Mouse (Mus musculus): ENCODE measurements at regions not wholly inside any gene's neighbourhood (a gene's known extent, or its start where the extent isn't known, plus 50 kb on each side); places are given as distances from the start of the nearest gene placed in this dataset.

- intact Hi-C loops (cut with DNase I): no loop called here
- DNase-seq (ENCODE audit: low spot score in 2 of 2): no peak
Measured at GRCm38 (mm10) chr5:119186611-119187010, 483.9 kb upstream of the Tbx3 start.

- intact Hi-C loops (cut with DNase I): no loop called here
- no peak for DNase-seq (ENCODE audit: low spot score in 2 of 2)
Measured at GRCm38 (mm10) chr5:119188476-119188875, 482.0 kb upstream of the Tbx3 start.

- intact Hi-C loops (cut with DNase I): no loop called here
- DNase-seq (ENCODE audit: low spot score in 2 of 2): no peak
Measured at GRCm38 (mm10) chr5:119193699-119194681, 476.5 kb upstream of the Tbx3 start.

GRCm38 (mm10) chr5:119199906-119200305 is 470.6 kb upstream of the Tbx3 start:
- no peak for DNase-seq (ENCODE audit: low spot score in 2 of 2)
- intact Hi-C loops (cut with DNase I): no loop called here

- intact Hi-C loops (cut with DNase I): no loop called here
- DNase-seq (ENCODE audit: low spot score in 2 of 2): no peak
Measured at GRCm38 (mm10) chr5:119201251-119201650, 469.2 kb upstream of the Tbx3 start.

GRCm38 (mm10) chr5:119204736-119205135 is 465.7 kb upstream of the Tbx3 start:
- intact Hi-C loops (cut with DNase I): no loop called here
- no peak for DNase-seq (ENCODE audit: low spot score in 2 of 2)

- no peak for DNase-seq (ENCODE audit: low spot score in 2 of 2)
- intact Hi-C loops (cut with DNase I): no loop called here
Measured at GRCm38 (mm10) chr5:119208077-119208476, 462.4 kb upstream of the Tbx3 start.

GRCm38 (mm10) chr5:119213196-119213595 is 457.3 kb upstream of the Tbx3 start:
- intact Hi-C loops (cut with DNase I): no loop called here
- DNase-seq (ENCODE audit: low spot score in 2 of 2): peak in 1 of 2 experiments; percentile 86

- intact Hi-C loops (cut with DNase I): no loop called here
- peak; percentile 13 to 41 for DNase-seq (ENCODE audit: low spot score in 2 of 2)
Measured at GRCm38 (mm10) chr5:119213692-119214357, 456.6 kb upstream of the Tbx3 start.

- intact Hi-C loops (cut with DNase I): no loop called here
- no peak for DNase-seq (ENCODE audit: low spot score in 2 of 2)
Measured at GRCm38 (mm10) chr5:119214937-119215336, 455.5 kb upstream of the Tbx3 start.

- intact Hi-C loops (cut with DNase I): no loop called here
- no peak for DNase-seq (ENCODE audit: low spot score in 2 of 2)
Measured at GRCm38 (mm10) chr5:119215364-119215763, 455.1 kb upstream of the Tbx3 start.

GRCm38 (mm10) chr5:119216146-119216545 is 454.3 kb upstream of the Tbx3 start:
- intact Hi-C loops (cut with DNase I): no loop called here
- no peak for DNase-seq (ENCODE audit: low spot score in 2 of 2)

- no peak for DNase-seq (ENCODE audit: low spot score in 2 of 2)
- intact Hi-C loops (cut with DNase I): no loop called here
Measured at GRCm38 (mm10) chr5:119217077-119217476, 453.4 kb upstream of the Tbx3 start.

- intact Hi-C loops (cut with DNase I): no loop called here
- no peak for DNase-seq (ENCODE audit: low spot score in 2 of 2)
Measured at GRCm38 (mm10) chr5:119228691-119229090, 441.8 kb upstream of the Tbx3 start.

GRCm38 (mm10) chr5:119232941-119233340 is 437.5 kb upstream of the Tbx3 start:
- DNase-seq (ENCODE audit: low spot score in 2 of 2): no peak
- intact Hi-C loops (cut with DNase I): no loop called here

- intact Hi-C loops (cut with DNase I): no loop called here
- DNase-seq (ENCODE audit: low spot score in 2 of 2): no peak
Measured at GRCm38 (mm10) chr5:119235884-119236283, 434.6 kb upstream of the Tbx3 start.

- DNase-seq (ENCODE audit: low spot score in 2 of 2): peak; percentile 57 to 92
- intact Hi-C loops (cut with DNase I): loop anchor here (5.0 kb wide), 1 partner anchor 80 kb away; no protein-coding TSS in a partner anchor
Measured at GRCm38 (mm10) chr5:119246824-119247223, 423.6 kb upstream of the Tbx3 start.

GRCm38 (mm10) chr5:119248626-119249025 is 421.8 kb upstream of the Tbx3 start:
- DNase-seq (ENCODE audit: low spot score in 2 of 2): no peak
- intact Hi-C loops (cut with DNase I): loop anchor here (5.0 kb wide), 1 partner anchor 81 kb away; no protein-coding TSS in a partner anchor

GRCm38 (mm10) chr5:119249124-119249718 is 421.2 kb upstream of the Tbx3 start:
- intact Hi-C loops (cut with DNase I): loop anchor here (5.0 kb wide), 1 partner anchor 82 kb away; no protein-coding TSS in a partner anchor
- no peak for DNase-seq (ENCODE audit: low spot score in 2 of 2)

- intact Hi-C loops (cut with DNase I): no loop called here
- no peak for DNase-seq (ENCODE audit: low spot score in 2 of 2)
Measured at GRCm38 (mm10) chr5:119251311-119252047, 419.0 kb upstream of the Tbx3 start.

All from left cerebral cortex, postnatal 25 days (tissue).